Comparison of ENCODE assay signal across 12 mouse cellular contexts in genomic region chr3:53631126-53631525, GRCm38 (mm10). TPM values are rescaled to one million over a fixed set of nuclear protein-coding genes. Genes with fewer than 3 reads are reported as not detected.
DNase-seq lines count a peak whose midpoint lies in the region; ATAC-seq lines count a peak whose summit lies in the region.
"Had no signal": no experiment of that assay in that cellular context is flagged by ENCODE, and none has a peak within 500 bp of the region (broad histone marks: within the 10 kb centered on the region; RNA-seq: fewer than 3 reads in every experiment).

No protein-coding gene starts in this region.

- no peak overlapping the region for H3K4me2 ChIP-seq in hindbrain, embryonic 16.5 days (ENCODE audit: low read length)
- H3K4me2 ChIP-seq in heart, embryonic 11.5 days, result peak overlapping the region; percentile 49
- peak overlapping the region; percentile 11; the same call in 1 of the 2 replicates for H3K4me2 ChIP-seq in midbrain, embryonic 14.5 days (ENCODE audit: low read length)
- H3K4me2 ChIP-seq: neural tube, embryonic 12.5 days had no signal

- intact Hi-C loops in left cerebral cortex, postnatal 10 days (cut with DNase I), result no loop called here

- no peak for ATAC-seq in hindbrain, embryonic 16.5 days
- no peak for ATAC-seq in heart, embryonic 11.5 days (replicated peaks; ENCODE audit: insufficient number of reproducible peaks, low FRiP score, low TSS enrichment)
- ATAC-seq in midbrain, embryonic 14.5 days (ENCODE audit: low FRiP score, low TSS enrichment), result no peak

- H3K9me3 ChIP-seq in hindbrain, embryonic 10.5 days, result no peaks in the 10 kb centered on the region
- no peaks in the 10 kb centered on the region for H3K9me3 ChIP-seq in hindbrain, embryonic 16.5 days (ENCODE audit: control insufficient read depth, low read length)
- no peaks in the 10 kb centered on the region for H3K9me3 ChIP-seq in heart, embryonic 11.5 days (replicated peaks; ENCODE audit: control insufficient read depth, low read length)
- H3K9me3 ChIP-seq in midbrain, embryonic 14.5 days (ENCODE audit: control insufficient read depth, low read length), result no peaks in the 10 kb centered on the region
- H3K9me3 ChIP-seq: neural tube, embryonic 12.5 days had no signal

- H3K27ac ChIP-seq in hindbrain, embryonic 10.5 days, result peak overlapping the region; percentile 69; the same call in 1 of the 2 replicates
- no peak overlapping the region for H3K27ac ChIP-seq in hindbrain, embryonic 16.5 days (ENCODE audit: low read depth, low read length)
- H3K27ac ChIP-seq in heart, embryonic 11.5 days (ENCODE audit: low read depth, low read length), result peak overlapping the region; percentile 41; the same call in 1 of the 2 replicates
- no peak overlapping the region for H3K27ac ChIP-seq in midbrain, embryonic 14.5 days (replicated peaks; ENCODE audit: low read depth, low read length)
- H3K27ac ChIP-seq: left cerebral cortex, adult 2 months; neural tube, embryonic 12.5 days had no signal

- DNase-seq in hindbrain, embryonic 10.5 days (ENCODE audit: low spot score), result no peak
- peak; percentile 31 for DNase-seq in heart, postnatal 4 days
- no peak for DNase-seq in midbrain, embryonic 14.5 days
- no peak for DNase-seq in ovary, postnatal 36 days (ENCODE audit: low spot score)
- DNase-seq in left cerebral cortex, postnatal 10 days (ENCODE audit: extremely low spot score in 1 of 2, low spot score in 2 of 2), result no peak
- DNase-seq in left cerebral cortex, adult 11 months (ENCODE audit: low spot score), result no peak
- DNase-seq: cerebellum, adult 9-11 months; gastrocnemius, postnatal 36 days had no signal

- peaks cover 15% of the 10 kb centered on the region for H3K4me1 ChIP-seq in hindbrain, embryonic 10.5 days (replicated peaks)
- no peaks in the 10 kb centered on the region for H3K4me1 ChIP-seq in hindbrain, embryonic 16.5 days (ENCODE audit: control insufficient read depth, insufficient read depth, low read depth, low read length)
- peaks cover 8% of the 10 kb centered on the region for H3K4me1 ChIP-seq in heart, embryonic 11.5 days (ENCODE audit: control insufficient read depth, insufficient read depth, low read length)
- H3K4me1 ChIP-seq in midbrain, embryonic 14.5 days (ENCODE audit: control insufficient read depth, insufficient read depth, low read length), result no peaks in the 10 kb centered on the region
- H3K4me1 ChIP-seq: neural tube, embryonic 12.5 days had no signal

- no peak overlapping the region for H3K9ac ChIP-seq in hindbrain, embryonic 16.5 days (ENCODE audit: low read depth, low read length)
- H3K9ac ChIP-seq in heart, embryonic 11.5 days (ENCODE audit: low read depth, low read length), result peak overlapping the region; percentile 12; the same call in 1 of the 2 replicates
- no peak overlapping the region for H3K9ac ChIP-seq in midbrain, embryonic 14.5 days (replicated peaks; ENCODE audit: low read length)
- H3K9ac ChIP-seq: neural tube, embryonic 12.5 days had no signal

- 59% methylated on average over 14 of the region's 14 CpGs for WGBS in hindbrain, embryonic 10.5 days
- 57% methylated on average over 14 of the region's 14 CpGs for WGBS in hindbrain, embryonic 16.5 days
- 54% methylated on average over 14 of the region's 14 CpGs for WGBS in heart, embryonic 11.5 days (ENCODE audit: insufficient replicate concordance)
- 24% methylated on average over 14 of the region's 14 CpGs for WGBS in midbrain, embryonic 14.5 days

- no peak overlapping the region for H3K4me3 ChIP-seq in hindbrain, embryonic 10.5 days
- H3K4me3 ChIP-seq in hindbrain, embryonic 16.5 days (ENCODE audit: low read length), result no peak overlapping the region
- no peak overlapping the region for H3K4me3 ChIP-seq in heart, embryonic 11.5 days (ENCODE audit: low read depth, low read length)
- no peak overlapping the region for H3K4me3 ChIP-seq in midbrain, embryonic 14.5 days (replicated peaks; ENCODE audit: low read depth, low read length)
- H3K4me3 ChIP-seq: left cerebral cortex, adult 2 months; neural tube, embryonic 12.5 days had no signal

- H3K36me3 ChIP-seq in hindbrain, embryonic 10.5 days, result no peaks in the 10 kb centered on the region
- H3K36me3 ChIP-seq in hindbrain, embryonic 16.5 days (ENCODE audit: control insufficient read depth, insufficient read depth, low read length), result no peaks in the 10 kb centered on the region
- H3K36me3 ChIP-seq in heart, embryonic 11.5 days (ENCODE audit: control insufficient read depth, insufficient read depth, low read length), result no peaks in the 10 kb centered on the region
- H3K36me3 ChIP-seq in midbrain, embryonic 14.5 days (ENCODE audit: control insufficient read depth, insufficient read depth, low read length), result no peaks in the 10 kb centered on the region
- H3K36me3 ChIP-seq: neural tube, embryonic 12.5 days had no signal

- H3K27me3 ChIP-seq in hindbrain, embryonic 10.5 days (ENCODE audit: insufficient read depth, poor library complexity, severe bottlenecking), result no peaks in the 10 kb centered on the region
- no peaks in the 10 kb centered on the region for H3K27me3 ChIP-seq in hindbrain, embryonic 16.5 days (replicated peaks; ENCODE audit: control insufficient read depth, insufficient read depth, low read length)
- H3K27me3 ChIP-seq in heart, embryonic 11.5 days (ENCODE audit: control insufficient read depth, insufficient read depth, low read length), result no peaks in the 10 kb centered on the region
- H3K27me3 ChIP-seq in midbrain, embryonic 14.5 days (ENCODE audit: control insufficient read depth, insufficient read depth, low read length), result no peaks in the 10 kb centered on the region
- H3K27me3 ChIP-seq: neural tube, embryonic 12.5 days had no signal

RNA-seq across cellular contexts. Expression of gene Frem2, which starts 26.0 kb away (rescaled TPM):
- polyA plus RNA-seq in hindbrain, embryonic 10.5 days (2016; fragmentation: Nextera tagmentation; extraction: Ambion mirVana), result 3.5 and 6.0 TPM in 2 replicates
- polyA plus RNA-seq in hindbrain, embryonic 16.5 days (2015; fragmentation: Nextera tagmentation; extraction: Ambion mirVana), result 1.7 TPM in 2 replicates
- polyA plus RNA-seq in heart, embryonic 11.5 days (2014; fragmentation: Nextera tagmentation; extraction: Ambion mirVana), result 4.8 TPM in 2 replicates
- total RNA-seq in heart, postnatal 4 days (2021), result 10 to 100 TPM; 20.2 to 20.7 TPM
- 1.1 TPM in 2 replicates for polyA plus RNA-seq in midbrain, embryonic 14.5 days (2014; fragmentation: Nextera tagmentation; extraction: Ambion mirVana)
- 1 to 10 TPM; 5.2 to 6.2 TPM for total RNA-seq in left cerebral cortex, postnatal 10 days (2021)

Comparison
In these comparisons a context has a peak if more than half of its experiments do, and no peak if none do; other contexts are left out.
1. H3K27ac ChIP-seq: peak in hindbrain, embryonic 10.5 days (single experiment) and heart, embryonic 11.5 days (single experiment); none in hindbrain, embryonic 16.5 days (single experiment) and midbrain, embryonic 14.5 days (single experiment).